Mouse (Mus musculus): ENCODE results near the gene Rita1.

- TF ChIP-seq CTCF (IDR thresholded peaks at IDR 0.05) (no peak), POLR2A (IDR thresholded peaks at IDR 0.05; ENCODE audit: insufficient read depth, low read depth, low read length) (no peak)
Measured at GRCm38 (mm10) chr5:120550673-120551072, 61.7 kb downstream of the Rita1 start.

Data from heart, adult 2 months (tissue).